Mouse (Mus musculus) A20 (cell line): ENCODE measurements around the gene Mt1.

Experiments
- DNase-seq: peaks from one replicate; pipeline ENCODE4 v3.0.0-alpha.2; 2011; ENCODE audit warnings: low read depth, low spot score

Mt1 gene

DNA sequence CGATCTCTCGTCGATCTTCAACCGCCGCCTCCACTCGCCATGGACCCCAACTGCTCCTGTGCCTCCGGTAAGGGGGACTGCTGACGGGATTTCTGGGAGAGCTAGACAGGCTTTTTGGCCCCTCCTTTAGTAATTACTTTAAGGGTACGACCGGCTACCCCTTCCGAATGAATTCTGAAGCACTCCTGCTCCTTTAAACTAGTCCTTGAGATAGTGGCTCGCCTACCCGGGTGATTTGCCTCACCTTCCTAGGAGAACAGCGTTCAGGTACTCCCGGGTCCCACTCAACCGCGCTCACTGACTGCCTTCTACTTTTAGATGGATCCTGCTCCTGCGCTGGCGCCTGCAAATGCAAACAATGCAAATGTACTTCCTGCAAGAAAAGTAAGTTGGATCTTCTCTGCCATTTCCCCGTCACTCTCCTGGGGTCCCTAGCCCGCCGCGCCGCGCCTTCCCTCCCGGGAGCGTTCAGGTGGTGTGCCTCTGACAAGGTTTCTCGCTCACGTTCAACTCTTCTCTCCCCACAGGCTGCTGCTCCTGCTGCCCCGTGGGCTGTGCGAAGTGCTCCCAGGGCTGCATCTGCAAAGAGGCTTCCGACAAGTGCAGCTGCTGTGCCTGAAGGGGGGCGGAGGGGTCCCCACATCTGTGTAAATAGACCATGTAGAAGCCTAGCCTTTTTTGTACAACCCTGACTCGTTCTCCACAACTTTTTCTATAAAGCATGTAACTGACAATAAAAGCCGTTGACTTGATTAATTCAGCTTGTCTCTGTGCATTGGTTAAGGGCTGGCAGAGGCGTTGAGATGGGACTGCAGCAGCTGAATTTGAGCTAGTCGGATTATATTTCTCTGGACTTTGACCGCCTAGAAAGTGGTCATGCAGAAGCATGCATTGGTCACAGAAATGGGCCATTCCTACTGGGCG lies 5.8 kb upstream of the Mt1 start:
- peak; percentile 69 for DNase-seq

GRCm38 (mm10) chr8:94173848-94174403 lies 5.0 kb upstream of the Mt1 start:
- DNase-seq, result no peak

- no peak for DNase-seq
Measured at GRCm38 (mm10) chr8:94174619-94175213, 4.2 kb upstream of the Mt1 start.

- no peak for DNase-seq
Measured at GRCm38 (mm10) chr8:94177716-94178390, 1.0 kb upstream of the Mt1 start.

DNA sequence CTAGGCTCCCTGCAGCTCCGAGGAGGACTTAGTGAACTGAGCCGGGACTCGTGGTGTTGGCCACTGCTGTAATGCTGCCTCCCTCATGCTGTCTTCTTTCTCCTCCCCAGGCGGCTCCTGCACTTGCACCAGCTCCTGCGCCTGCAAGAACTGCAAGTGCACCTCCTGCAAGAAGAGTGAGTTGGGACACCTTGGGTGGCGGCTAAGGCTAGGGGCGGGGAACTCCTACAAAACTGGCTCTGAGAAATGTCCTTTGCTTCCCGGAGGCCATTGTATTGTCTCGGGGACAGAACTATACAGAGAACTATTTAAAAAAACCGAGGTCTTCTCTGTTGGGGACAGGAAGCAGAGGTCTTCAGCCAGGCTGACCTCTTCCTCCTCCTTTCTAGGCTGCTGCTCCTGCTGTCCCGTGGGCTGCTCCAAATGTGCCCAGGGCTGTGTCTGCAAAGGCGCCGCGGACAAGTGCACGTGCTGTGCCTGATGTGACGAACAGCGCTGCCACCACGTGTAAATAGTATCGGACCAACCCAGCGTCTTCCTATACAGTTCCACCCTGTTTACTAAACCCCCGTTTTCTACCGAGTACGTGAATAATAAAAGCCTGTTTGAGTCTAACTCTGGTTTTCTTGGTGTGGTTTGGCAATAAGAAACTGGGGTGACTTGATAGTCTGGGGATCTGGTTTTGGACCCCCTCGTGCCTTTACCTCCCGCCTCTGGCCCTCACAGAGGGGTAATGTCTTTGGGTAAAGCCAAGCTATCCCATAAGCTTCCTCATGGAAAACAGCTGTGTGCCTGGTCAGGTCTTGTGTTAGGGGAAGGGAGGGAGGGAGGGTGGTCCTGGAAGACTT lies 1.1 kb downstream of the Mt1 start:
- DNase-seq, result no peak

DNA sequence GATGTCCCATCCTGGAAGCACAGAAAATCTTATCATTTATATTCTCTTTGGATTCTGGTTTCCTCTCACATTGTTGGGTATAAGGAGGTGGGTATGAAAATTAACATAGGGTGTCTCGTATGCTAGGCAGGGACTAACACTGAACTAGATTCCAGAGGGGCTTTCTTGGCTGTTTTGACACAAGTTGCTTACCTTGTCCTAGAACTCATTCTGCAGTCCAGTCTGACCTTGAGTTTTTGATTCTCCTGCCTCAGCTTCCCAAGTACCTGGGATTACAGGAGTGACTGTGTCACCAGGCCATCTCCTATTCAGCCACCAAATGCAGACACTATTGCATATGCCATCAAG lies 1.7 kb downstream of the Mt1 start:
- no peak for DNase-seq

- DNase-seq, result no peak
Measured at GRCm38 (mm10) chr8:94182055-94182929, 3.4 kb downstream of the Mt1 start.

- peak; percentile 90 for DNase-seq
Measured at GRCm38 (mm10) chr8:94183117-94183516, 4.2 kb downstream of the Mt1 start.

DNA sequence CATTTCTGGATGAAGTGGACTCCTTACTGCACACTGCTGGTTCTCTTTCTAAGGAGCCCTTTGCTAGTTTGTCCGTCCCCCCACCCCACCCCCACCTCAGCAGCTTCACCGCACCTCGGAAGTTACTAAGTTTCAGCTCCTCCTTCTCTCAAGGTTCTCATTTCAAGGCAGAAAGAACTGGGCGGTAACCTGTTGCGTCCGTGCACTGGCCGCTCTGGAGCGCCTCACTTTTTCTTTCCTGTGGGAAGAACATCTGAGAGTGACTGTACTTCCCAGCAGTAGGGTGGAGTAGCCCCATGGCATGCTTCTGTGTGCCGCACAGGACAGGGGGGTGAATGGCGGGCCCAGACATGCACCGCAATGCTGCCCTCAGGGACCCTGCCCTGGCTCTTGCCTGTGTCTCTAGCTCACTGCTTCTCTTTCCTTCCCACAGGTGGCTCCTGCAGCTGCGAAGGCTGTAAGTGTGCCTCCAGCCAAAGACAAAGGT lies 5.5 kb downstream of the Mt1 start:
- DNase-seq, result no peak

GRCm38 (mm10) chr8:94185791-94186190 lies 6.9 kb downstream of the Mt1 start:
- DNase-seq, result no peak

DNA sequence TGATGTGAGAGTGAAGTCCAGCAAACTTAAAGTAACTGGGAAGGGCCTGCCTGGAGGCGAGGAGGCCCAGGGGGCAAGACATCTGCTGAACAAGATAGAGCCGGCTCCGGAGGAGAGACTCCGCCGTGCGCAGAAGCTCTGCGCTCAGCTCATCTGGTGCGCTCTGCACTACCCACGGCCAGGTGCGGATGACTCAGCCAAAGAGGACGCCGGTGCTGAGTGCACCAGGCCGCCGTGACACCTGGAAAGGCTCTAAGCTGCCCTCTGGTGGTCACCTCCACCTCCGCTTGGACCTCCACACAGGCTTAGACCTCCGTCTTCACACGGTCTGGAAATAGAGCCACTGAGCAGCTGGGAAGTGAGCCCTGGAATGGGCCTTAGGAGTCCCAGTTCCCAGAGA lies 7.7 kb downstream of the Mt1 start:
- peak; percentile 94 for DNase-seq

- DNase-seq, result peak; percentile 69
Measured at GRCm38 (mm10) chr8:94187290-94188002, 8.6 kb downstream of the Mt1 start.

DNA sequence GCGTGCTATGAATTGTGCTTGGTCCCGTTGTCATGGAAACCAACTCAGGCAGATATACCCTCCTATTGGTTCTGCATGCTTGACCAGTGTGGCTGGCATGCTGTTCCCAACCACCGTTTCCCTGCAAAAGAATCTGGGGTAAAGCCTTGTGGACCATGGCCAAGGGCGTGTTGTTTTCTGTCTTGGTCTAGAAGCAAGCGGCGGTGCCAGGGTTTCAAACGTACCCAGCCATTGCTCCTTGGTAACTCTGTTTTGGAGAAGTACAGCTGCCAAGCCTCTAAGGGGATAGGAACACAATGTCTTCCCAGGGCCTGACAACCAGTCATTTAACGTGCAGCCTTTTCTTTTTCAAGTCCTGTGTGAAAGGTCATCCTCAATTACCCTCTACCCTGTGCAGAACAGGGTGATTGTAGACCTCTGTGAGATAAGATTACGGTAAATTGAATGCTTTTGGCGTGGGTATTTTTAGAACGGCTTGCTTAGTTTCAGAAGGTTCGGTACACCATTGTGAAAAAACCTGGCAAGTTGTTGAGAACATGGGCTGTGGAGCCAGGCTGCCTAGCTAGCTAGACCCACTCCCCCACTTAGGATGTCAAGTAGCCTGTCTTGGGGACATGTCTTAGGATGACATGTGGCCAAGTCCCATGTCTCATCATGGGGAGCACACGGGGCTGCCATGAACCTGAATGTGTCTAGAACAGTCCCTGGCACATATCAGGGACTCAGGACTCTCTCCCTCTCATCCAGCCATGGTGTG lies 10.6 kb downstream of the Mt1 start:
- no peak for DNase-seq

GRCm38 (mm10) chr8:94191101-94191691 lies 12.3 kb downstream of the Mt1 start:
- peak; percentile 94 for DNase-seq

GRCm38 (mm10) chr8:94192926-94193325 lies 14.0 kb downstream of the Mt1 start:
- DNase-seq, result no peak

DNA sequence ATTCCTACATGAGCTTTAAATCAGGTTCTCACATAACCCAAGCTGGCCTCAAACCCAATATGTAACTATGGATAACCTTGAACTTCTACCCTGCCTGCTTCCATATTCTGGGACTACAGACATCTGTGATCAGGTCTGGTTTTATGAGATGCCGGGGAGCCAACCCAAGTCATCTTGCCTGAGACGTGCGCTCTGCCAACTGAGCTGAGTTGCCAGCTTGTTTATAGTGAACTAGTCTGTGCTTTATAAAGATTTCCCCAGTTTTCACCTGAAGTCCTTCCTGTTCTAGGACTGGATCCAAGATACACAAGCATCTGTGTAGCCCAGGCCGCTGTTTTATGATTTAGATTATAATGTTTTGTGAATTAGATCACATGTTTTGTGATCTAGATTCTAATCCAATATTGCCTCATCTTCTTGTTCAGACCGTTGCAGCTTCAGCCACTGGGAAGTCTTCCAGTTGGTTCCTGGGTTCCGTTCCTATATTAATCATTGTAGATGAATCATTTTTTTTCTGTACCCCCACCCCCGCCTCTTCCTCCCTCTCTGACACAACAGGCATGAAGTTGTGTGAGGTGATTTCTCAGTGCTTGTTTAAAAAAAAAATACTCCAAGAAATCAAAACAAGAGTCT lies 15.8 kb downstream of the Mt1 start:
- DNase-seq, result no peak

DNA sequence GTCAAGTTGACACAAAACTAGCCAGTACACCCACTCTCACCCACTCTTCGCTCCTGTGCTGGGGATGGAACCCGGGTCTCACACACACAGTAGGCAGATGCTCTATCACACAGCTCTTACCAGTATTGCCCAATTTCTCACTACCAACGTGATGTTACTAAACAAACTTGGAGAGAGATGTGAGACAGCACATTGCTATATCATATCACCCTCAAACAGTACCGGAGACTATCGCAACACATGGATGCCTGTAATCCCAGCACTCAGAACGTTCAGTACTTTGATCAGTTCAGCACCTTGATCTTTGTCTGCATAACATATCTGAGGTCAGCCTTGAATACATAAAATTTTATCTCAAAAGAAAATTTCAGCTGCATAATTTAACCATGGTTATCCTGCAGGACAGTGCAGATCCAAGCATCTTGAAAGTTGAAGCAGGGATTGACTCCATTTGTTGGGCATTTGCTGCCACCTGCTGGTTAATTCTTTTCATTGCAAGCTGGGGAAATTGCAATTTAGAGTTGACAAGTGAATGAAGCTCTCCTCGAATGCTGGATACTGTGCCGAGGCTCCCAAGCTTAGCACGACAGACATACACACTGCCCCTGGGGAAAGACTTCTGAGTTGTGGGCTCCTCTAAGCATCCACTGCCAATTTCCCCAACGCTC lies 20.5 kb downstream of the Mt1 start:
- peak; percentile 75 for DNase-seq
